Mouse (Mus musculus) urinary bladder, postnatal 36 days (tissue): ENCODE measurements at regions not wholly inside any gene's neighbourhood (a gene's known extent, or its start where the extent isn't known, plus 50 kb on each side); places are given as distances from the start of the nearest gene placed in this dataset.

ENCODE experiments used
- DNase-seq, 2 experiments: peaks; one replicate each; pipeline ENCODE4 v3.0.0; 2022; ENCODE audit warnings: low spot score in 2 of 2, mixed read lengths in 1 of 2

- no peak for DNase-seq
These were observed 190.6 kb upstream of the Tapt1 start for GRCm38 (mm10) chr5:44416844-44417589.

GRCm38 (mm10) chr5:44414441-44414840 is 188.0 kb upstream of the Tapt1 start:
- DNase-seq: peak; percentile 37 to 77

GRCm38 (mm10) chr5:44403300-44403699 is 176.9 kb upstream of the Tapt1 start:
- DNase-seq: no peak

- no peak for DNase-seq
These were observed 174.3 kb upstream of the Tapt1 start for GRCm38 (mm10) chr5:44400573-44401332.

- no peak for DNase-seq
These were observed 160.9 kb upstream of the Tapt1 start for GRCm38 (mm10) chr5:44387237-44387810.

GRCm38 (mm10) chr5:44386176-44386575 is 159.8 kb upstream of the Tapt1 start:
- DNase-seq: no peak

GRCm38 (mm10) chr5:44383049-44383448 is 156.6 kb upstream of the Tapt1 start:
- DNase-seq: no peak

GRCm38 (mm10) chr5:44370006-44370405 is 143.6 kb upstream of the Tapt1 start:
- no peak for DNase-seq

- DNase-seq: no peak
These were observed 125.9 kb upstream of the Tapt1 start for GRCm38 (mm10) chr5:44352324-44352723.

- no peak for DNase-seq
These were observed 115.1 kb upstream of the Tapt1 start for GRCm38 (mm10) chr5:44341457-44342014.

GRCm38 (mm10) chr5:44338662-44339061 is 112.2 kb upstream of the Tapt1 start:
- DNase-seq: no peak

- DNase-seq: no peak
These were observed 109.3 kb upstream of the Tapt1 start for GRCm38 (mm10) chr5:44335756-44336155.

- DNase-seq: no peak
These were observed 93.2 kb upstream of the Tapt1 start for GRCm38 (mm10) chr5:44319626-44320025.

- no peak for DNase-seq
These were observed 80.5 kb upstream of the Tapt1 start for GRCm38 (mm10) chr5:44306769-44307557.

GRCm38 (mm10) chr5:44303886-44304855 is 77.7 kb upstream of the Tapt1 start:
- DNase-seq: peak; percentile 20 to 41

GRCm38 (mm10) chr5:44284384-44284783 is 58.0 kb upstream of the Tapt1 start:
- peak; percentile 68 to 73 for DNase-seq
